Comparison of ENCODE assay signal across 9 mouse cellular contexts in genomic region chr12:113012443-113012842, GRCm38 (mm10). TPM values are rescaled to one million over a fixed set of nuclear protein-coding genes. Genes with fewer than 3 reads are reported as not detected.
DNase-seq lines count a peak whose midpoint lies in the region; ATAC-seq lines count a peak whose summit lies in the region.
"Had no signal": no experiment of that assay in that cellular context is flagged by ENCODE, and none has a peak within 500 bp of the region (broad histone marks: within the 10 kb centered on the region; RNA-seq: fewer than 3 reads in every experiment).

No protein-coding gene starts in this region.

- no peak for ATAC-seq in liver, embryonic 13.5 days (ENCODE audit: low read depth)
- ATAC-seq in liver, embryonic 11.5 days (replicated peaks; ENCODE audit: low FRiP score) = no peak
- ATAC-seq in forebrain, embryonic 13.5 days = no peak
- no peak for ATAC-seq in limb, embryonic 13.5 days (ENCODE audit: low FRiP score, low read depth)
- ATAC-seq in frontal cortex, adult (ENCODE audit: low TSS enrichment) = no peak

- H3K36me3 ChIP-seq in liver, embryonic 13.5 days = no peaks in the 10 kb centered on the region
- no peaks in the 10 kb centered on the region for H3K36me3 ChIP-seq in liver, embryonic 11.5 days (ENCODE audit: control insufficient read depth, insufficient read depth, low read length)
- H3K36me3 ChIP-seq in embryonic facial prominence, embryonic 10.5 days (replicated peaks) = no peaks in the 10 kb centered on the region
- H3K36me3 ChIP-seq in forebrain, embryonic 13.5 days (ENCODE audit: poor library complexity, severe bottlenecking) = no peaks in the 10 kb centered on the region
- H3K36me3 ChIP-seq in limb, embryonic 13.5 days = no peaks in the 10 kb centered on the region

- no peak overlapping the region for H3K4me3 ChIP-seq in liver, embryonic 13.5 days (replicated peaks)
- H3K4me3 ChIP-seq in liver, embryonic 11.5 days (ENCODE audit: low read depth, low read length) = no peak overlapping the region
- no peak overlapping the region for H3K4me3 ChIP-seq in embryonic facial prominence, embryonic 10.5 days
- no peak overlapping the region for H3K4me3 ChIP-seq in forebrain, embryonic 13.5 days
- no peak overlapping the region for H3K4me3 ChIP-seq in limb, embryonic 13.5 days
- H3K4me3 ChIP-seq: erythroblast, embryonic 14.5 days had no signal

- H3K27me3 ChIP-seq in liver, embryonic 13.5 days = no peaks in the 10 kb centered on the region
- no peaks in the 10 kb centered on the region for H3K27me3 ChIP-seq in liver, embryonic 11.5 days (replicated peaks; ENCODE audit: control insufficient read depth, insufficient read depth, low read length)
- H3K27me3 ChIP-seq in embryonic facial prominence, embryonic 10.5 days (replicated peaks; ENCODE audit: low read depth, poor library complexity, severe bottlenecking) = no peaks in the 10 kb centered on the region
- no peaks in the 10 kb centered on the region for H3K27me3 ChIP-seq in forebrain, embryonic 13.5 days
- no peaks in the 10 kb centered on the region for H3K27me3 ChIP-seq in limb, embryonic 13.5 days

- H3K4me2 ChIP-seq in liver, embryonic 13.5 days = no peak overlapping the region
- no peak overlapping the region for H3K4me2 ChIP-seq in liver, embryonic 11.5 days
- H3K4me2 ChIP-seq in forebrain, embryonic 13.5 days = no peak overlapping the region
- H3K4me2 ChIP-seq in limb, embryonic 13.5 days (replicated peaks) = no peak overlapping the region

- DNase-seq in liver, embryonic 13.5 days = no peak
- no peak for DNase-seq in liver, embryonic 11.5 days (ENCODE audit: low spot score)
- DNase-seq in embryonic facial prominence, embryonic 10.5 days (ENCODE audit: low spot score) = no peak
- DNase-seq in right cerebral cortex, adult 2 months (ENCODE audit: low spot score in 2 of 2) = no peak
- DNase-seq in embryo, embryonic 10.5 days (ENCODE audit: low spot score) = no peak

- H3K27ac ChIP-seq in liver, embryonic 13.5 days = 0 out of 2 replicates have a peak overlapping the region, but pooled peaks have one; percentile 84
- no peak overlapping the region for H3K27ac ChIP-seq in liver, embryonic 11.5 days (ENCODE audit: low read depth, low read length)
- peak overlapping the region; percentile 95 for H3K27ac ChIP-seq in embryonic facial prominence, embryonic 10.5 days (replicated peaks)
- peak overlapping the region; percentile 32; the same call in 1 of the 2 replicates for H3K27ac ChIP-seq in forebrain, embryonic 13.5 days
- peak overlapping the region; percentile 88 for H3K27ac ChIP-seq in limb, embryonic 13.5 days

- H3K9me3 ChIP-seq in liver, embryonic 13.5 days (replicated peaks) = no peaks in the 10 kb centered on the region
- no peaks in the 10 kb centered on the region for H3K9me3 ChIP-seq in liver, embryonic 11.5 days (ENCODE audit: control insufficient read depth, low read length)
- no peaks in the 10 kb centered on the region for H3K9me3 ChIP-seq in embryonic facial prominence, embryonic 10.5 days
- no peaks in the 10 kb centered on the region for H3K9me3 ChIP-seq in forebrain, embryonic 13.5 days (replicated peaks)
- H3K9me3 ChIP-seq in limb, embryonic 13.5 days = no peaks in the 10 kb centered on the region

- H3K4me1 ChIP-seq in liver, embryonic 13.5 days (replicated peaks) = peaks cover 45% of the 10 kb centered on the region
- H3K4me1 ChIP-seq in liver, embryonic 11.5 days (replicated peaks; ENCODE audit: control insufficient read depth, insufficient read depth, low read length) = peaks cover 23% of the 10 kb centered on the region
- H3K4me1 ChIP-seq in embryonic facial prominence, embryonic 10.5 days = peaks cover 51% of the 10 kb centered on the region
- H3K4me1 ChIP-seq in forebrain, embryonic 13.5 days = peaks cover 39% of the 10 kb centered on the region
- peaks cover 35% of the 10 kb centered on the region for H3K4me1 ChIP-seq in limb, embryonic 13.5 days

- H3K9ac ChIP-seq in liver, embryonic 13.5 days = no peak overlapping the region; the same call in 1 of the 2 replicates
- no peak overlapping the region for H3K9ac ChIP-seq in liver, embryonic 11.5 days (ENCODE audit: low read depth, low read length)
- H3K9ac ChIP-seq in forebrain, embryonic 13.5 days = no peak overlapping the region
- peak overlapping the region; percentile 80 for H3K9ac ChIP-seq in limb, embryonic 13.5 days

- WGBS in liver, embryonic 13.5 days (ENCODE audit: insufficient replicate concordance) = 42% methylated on average over 5 of the region's 5 CpGs
- 64% methylated on average over 5 of the region's 5 CpGs for WGBS in liver, embryonic 11.5 days
- 91% methylated on average over 5 of the region's 5 CpGs for WGBS in embryonic facial prominence, embryonic 10.5 days
- WGBS in forebrain, embryonic 13.5 days = 90% methylated on average over 5 of the region's 5 CpGs
- WGBS in limb, embryonic 13.5 days = 93% methylated on average over 5 of the region's 5 CpGs

RNA-seq across cellular contexts. Expression of gene Pacs2, which starts 1.9 kb away (rescaled TPM):
- polyA plus RNA-seq in liver, embryonic 13.5 days (2015; fragmentation: Nextera tagmentation; extraction: Ambion mirVana) = 5.2 and 6.2 TPM in 2 replicates
- polyA plus RNA-seq in liver, embryonic 11.5 days (2014; fragmentation: Nextera tagmentation; extraction: Ambion mirVana) = 11.0 and 11.9 TPM in 2 replicates
- 13.7 and 14.3 TPM in 2 replicates for polyA plus RNA-seq in embryonic facial prominence, embryonic 10.5 days (2016; fragmentation: Nextera tagmentation; extraction: Ambion mirVana)
- 17.4 and 20.9 TPM in 2 replicates for polyA plus RNA-seq in forebrain, embryonic 13.5 days (2015; fragmentation: Nextera tagmentation; extraction: Ambion mirVana)
- polyA plus RNA-seq in limb, embryonic 13.5 days (2015; fragmentation: Nextera tagmentation; extraction: Ambion mirVana) = 14.2 and 16.7 TPM in 2 replicates

RNA-seq across cellular contexts. Expression of gene Brf1, which starts 11.9 kb away (rescaled TPM):
- 28.3 and 28.8 TPM in 2 replicates for polyA plus RNA-seq in liver, embryonic 13.5 days (2015; fragmentation: Nextera tagmentation; extraction: Ambion mirVana)
- polyA plus RNA-seq in liver, embryonic 11.5 days (2014; fragmentation: Nextera tagmentation; extraction: Ambion mirVana) = 51.8 and 52.9 TPM in 2 replicates
- polyA plus RNA-seq in embryonic facial prominence, embryonic 10.5 days (2016; fragmentation: Nextera tagmentation; extraction: Ambion mirVana) = 59.8 and 60.9 TPM in 2 replicates
- polyA plus RNA-seq in forebrain, embryonic 13.5 days (2015; fragmentation: Nextera tagmentation; extraction: Ambion mirVana) = 62.5 and 68.8 TPM in 2 replicates
- polyA plus RNA-seq in limb, embryonic 13.5 days (2015; fragmentation: Nextera tagmentation; extraction: Ambion mirVana) = 71.4 and 74.0 TPM in 2 replicates

RNA-seq across cellular contexts. Expression of gene Btbd6, which starts 36.2 kb away (rescaled TPM):
- polyA plus RNA-seq in liver, embryonic 13.5 days (2015; fragmentation: Nextera tagmentation; extraction: Ambion mirVana) = 6.3 and 6.6 TPM in 2 replicates
- 12.3 and 12.4 TPM in 2 replicates for polyA plus RNA-seq in liver, embryonic 11.5 days (2014; fragmentation: Nextera tagmentation; extraction: Ambion mirVana)
- polyA plus RNA-seq in embryonic facial prominence, embryonic 10.5 days (2016; fragmentation: Nextera tagmentation; extraction: Ambion mirVana) = 22.3 and 23.0 TPM in 2 replicates
- polyA plus RNA-seq in forebrain, embryonic 13.5 days (2015; fragmentation: Nextera tagmentation; extraction: Ambion mirVana) = 30.3 and 32.7 TPM in 2 replicates
- polyA plus RNA-seq in limb, embryonic 13.5 days (2015; fragmentation: Nextera tagmentation; extraction: Ambion mirVana) = 26.7 and 27.5 TPM in 2 replicates
